Mouse (Mus musculus) urinary bladder, postnatal 36 days (tissue): ENCODE measurements around the gene Samd5.

Source experiments
- DNase-seq, 2 experiments: peaks; one replicate each; pipeline ENCODE4 v3.0.0; 2022; ENCODE audit warnings: low spot score in 2 of 2, mixed read lengths in 1 of 2

Gene Samd5

DNA sequence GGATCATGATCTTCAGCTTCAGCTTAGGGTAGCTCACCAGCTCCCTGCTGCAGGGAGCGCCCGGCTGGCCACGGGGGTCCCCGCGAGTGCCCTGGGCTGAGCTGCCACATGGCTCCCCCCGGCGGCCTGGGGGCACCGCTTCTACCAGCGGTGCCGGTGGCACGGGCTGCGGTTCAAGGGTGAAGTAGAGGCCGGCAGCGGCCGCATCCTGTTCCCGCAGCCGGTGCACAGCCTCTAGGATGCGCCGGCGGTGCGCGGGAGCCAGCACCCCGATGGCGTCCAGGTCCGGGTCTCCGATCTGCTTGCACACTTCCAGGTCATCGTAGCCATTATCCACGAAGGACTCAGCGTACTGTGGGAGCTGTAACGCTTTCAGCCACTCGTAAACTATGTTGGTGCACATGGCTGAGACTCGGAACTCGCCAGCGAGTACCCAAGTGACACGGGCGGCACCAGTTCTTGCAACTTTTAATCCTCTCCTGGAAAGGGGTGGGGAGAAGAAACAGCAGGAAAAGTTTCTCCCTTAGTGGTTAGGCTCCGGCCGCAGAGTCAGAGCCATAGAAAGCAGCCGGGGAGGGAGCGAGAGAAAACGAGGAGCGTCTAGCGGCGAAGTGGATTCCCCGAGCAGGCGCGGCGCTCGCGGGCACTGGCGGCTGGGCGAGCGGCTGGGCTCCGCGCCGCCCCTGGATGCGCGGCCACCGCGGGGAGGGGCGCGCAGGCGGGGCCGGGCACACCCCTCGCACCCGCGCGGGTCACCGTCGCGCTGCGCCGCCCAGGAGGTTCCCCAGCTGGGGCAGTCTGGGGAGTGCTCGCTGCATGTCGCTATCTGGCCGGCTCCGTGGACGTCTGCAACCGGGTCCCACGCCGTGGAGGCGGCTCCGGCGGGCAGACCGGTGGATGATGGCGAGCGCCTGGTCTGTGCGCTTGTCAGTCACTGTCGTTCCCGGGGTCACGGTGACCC is at the start of gene Samd5:
Gene Samd5 (minus strand): TSS at position 648 of the 961 bp plus-strand sequence.
- DNase-seq, result peak; percentile 21 to 36

DNA sequence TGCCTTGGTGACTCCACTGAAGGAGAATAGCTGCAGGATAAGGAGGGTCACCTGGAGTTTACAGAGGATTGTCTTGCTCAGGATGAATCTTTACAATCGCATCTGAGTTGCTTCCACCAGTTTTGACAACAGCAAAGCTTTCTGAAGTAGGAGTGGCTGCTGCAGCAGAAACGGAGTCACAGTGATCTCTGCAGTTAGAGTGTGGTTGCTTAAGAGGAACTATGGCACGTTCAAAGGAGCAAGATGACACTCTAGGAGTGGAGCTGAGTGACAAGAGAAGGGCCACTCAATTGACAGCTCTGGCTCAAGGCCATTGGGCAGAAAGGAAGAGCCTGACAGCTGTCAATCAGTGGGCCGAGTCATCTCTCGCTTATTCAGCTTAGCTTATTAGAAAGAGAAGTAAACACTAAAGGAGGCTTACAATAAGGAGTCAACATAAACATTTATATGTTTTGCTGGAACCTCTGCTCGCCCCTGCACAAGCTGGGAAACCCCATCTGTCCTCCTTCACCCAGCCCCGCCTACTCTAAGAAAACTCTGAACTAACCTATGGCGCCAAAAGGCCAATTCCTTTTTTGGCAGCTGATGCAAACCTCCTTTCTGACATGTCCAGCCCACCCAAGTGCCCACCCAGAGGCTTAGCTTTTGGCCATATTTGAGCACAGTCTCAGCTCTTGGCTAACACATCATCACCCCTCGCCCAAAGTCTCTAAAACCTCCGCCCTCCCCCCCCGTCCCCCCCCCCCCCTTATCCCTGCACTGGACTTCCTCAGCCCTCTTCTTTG is 47.7 kb upstream of the Samd5 start:
- no peak for DNase-seq

DNA sequence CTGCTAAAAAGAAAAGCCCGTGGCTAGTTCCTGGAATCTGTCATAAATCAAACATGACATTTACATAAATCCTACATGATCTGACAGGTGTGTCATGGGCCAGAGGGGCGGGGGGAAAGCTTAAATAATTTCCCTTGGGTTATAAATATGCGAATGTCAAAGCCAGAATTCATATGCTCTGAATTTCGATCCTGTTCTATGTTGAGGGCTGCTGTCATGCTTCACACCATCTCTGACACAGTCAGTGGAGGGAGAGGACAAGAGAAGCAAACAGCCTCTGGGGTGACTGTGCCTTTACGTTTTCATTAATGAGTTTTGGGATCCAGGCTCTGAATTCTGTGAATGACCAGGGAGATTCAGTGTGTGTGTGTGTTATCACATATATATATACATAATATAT is 45.0 kb upstream of the Samd5 start:
- DNase-seq, result no peak

DNA sequence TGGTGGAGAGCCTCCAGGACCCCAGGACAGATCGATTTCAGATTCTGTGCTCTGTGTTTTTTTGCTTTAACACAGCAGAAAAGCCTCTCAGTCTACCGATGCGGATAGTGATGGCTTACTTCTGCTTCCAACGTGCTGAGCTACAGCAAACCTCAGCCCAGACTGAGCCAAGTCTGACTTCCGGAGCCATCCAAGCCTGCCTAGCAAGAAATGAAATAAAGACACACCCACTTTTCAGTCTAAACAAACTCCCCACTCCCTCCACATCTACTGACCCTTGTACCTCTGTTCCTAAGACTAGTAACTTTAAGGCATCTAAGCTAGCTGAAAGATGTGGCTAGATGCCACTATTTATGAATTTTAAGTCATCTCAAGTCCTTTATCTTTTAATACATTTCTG is 43.1 kb upstream of the Samd5 start:
- peak in 1 of 2 experiments; percentile 5 for DNase-seq

DNA sequence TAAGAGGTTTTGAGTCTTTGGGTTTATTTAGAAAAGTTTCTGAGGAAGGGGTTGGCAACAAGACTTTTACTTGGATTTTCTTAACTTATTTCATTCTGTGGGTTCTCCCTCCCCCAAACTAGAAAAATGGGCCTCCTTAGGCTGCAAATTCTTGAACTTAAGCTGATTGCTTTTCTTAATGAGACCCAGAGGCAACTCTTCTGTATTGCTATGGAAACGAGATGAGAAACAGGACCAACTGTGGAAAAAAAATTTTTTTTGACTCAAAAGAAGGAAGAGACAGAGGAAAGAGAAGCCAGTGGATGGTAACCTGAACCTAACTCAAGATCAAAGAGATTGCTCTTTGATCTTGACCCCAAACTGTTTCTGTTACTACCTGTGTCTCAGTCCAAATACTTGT is 29.9 kb upstream of the Samd5 start:
- DNase-seq, result no peak

DNA sequence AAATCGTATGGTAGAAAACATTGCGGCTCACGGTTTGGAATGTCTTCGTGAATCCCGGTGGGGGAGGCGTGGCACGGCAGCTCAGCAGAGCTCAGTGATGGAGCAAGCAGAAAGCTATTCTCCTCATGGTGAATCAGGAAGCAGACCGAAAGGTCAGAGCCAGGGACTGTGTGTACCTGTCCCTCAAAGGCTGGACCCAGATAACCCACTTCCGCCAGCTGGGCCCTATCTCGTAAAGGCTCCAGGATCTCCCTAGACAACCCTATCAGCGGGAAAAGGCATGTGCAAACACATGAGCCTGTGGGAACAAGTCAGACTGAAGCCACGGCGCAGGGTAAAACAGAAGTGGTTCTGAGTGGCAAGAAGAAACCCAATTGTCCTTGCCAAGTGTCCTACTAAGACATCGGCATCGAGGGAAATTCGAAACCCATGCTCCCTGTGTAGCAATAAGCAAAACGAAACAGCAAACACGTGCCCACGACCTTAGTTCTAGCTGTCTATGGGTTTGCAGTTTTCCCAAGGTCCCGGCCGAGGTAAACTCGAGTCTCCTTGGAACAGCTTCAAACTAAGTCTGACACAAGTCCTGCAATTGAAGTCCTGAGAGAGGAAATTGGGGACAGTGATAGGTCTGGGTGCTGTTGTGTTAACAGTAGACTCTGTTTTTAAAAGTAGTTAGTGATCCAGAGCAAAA is 24.2 kb upstream of the Samd5 start:
- peak; percentile 44 to 65 for DNase-seq

DNA sequence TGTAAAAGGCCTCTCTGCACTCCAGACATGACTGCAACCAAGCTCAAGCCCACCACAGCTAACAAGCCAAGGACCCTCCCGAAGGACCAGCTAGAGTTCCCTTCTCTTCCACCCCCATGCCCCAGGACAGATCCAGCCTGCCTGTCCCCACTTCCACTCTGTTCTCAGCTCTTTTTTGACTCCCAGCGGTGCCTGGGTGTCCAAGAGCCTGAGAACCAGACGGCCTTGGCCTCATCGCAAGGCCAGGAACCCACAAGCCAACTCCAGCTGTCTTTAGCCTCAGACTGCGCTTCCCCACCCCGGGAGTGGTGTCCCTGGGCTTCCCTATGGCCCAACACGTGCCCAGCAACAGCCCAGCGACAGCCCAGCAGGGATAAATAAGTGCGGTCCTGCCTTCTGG is 23.1 kb upstream of the Samd5 start:
- no peak for DNase-seq

DNA sequence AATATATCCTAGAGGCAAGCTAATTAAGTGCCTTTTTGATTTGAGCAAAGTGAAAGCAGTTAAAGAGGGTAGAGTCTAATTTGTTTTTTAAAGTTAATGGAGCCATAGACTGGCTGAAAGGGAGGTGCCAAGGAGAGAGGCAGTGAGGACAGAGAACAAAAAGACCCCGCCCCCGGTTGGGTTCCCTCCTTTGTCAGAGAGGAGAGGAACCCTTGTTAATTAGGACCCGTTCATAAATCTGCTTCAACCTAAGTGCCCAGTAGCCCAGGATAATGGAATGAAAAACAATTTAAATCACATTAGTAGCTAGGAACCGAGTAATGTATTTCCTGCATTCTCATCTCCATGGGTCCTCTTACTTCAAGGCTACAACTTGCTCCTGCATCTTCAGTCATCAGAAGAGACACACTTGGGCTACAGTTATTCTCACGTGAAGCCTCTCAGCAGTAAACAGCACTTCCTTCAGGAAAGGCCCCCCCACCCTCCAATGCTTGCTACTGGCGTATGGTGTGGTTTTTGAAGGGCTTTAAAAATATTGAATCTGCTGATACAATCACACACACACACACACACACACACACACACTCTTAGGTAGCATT is 21.6 kb upstream of the Samd5 start:
- no peak for DNase-seq

DNA sequence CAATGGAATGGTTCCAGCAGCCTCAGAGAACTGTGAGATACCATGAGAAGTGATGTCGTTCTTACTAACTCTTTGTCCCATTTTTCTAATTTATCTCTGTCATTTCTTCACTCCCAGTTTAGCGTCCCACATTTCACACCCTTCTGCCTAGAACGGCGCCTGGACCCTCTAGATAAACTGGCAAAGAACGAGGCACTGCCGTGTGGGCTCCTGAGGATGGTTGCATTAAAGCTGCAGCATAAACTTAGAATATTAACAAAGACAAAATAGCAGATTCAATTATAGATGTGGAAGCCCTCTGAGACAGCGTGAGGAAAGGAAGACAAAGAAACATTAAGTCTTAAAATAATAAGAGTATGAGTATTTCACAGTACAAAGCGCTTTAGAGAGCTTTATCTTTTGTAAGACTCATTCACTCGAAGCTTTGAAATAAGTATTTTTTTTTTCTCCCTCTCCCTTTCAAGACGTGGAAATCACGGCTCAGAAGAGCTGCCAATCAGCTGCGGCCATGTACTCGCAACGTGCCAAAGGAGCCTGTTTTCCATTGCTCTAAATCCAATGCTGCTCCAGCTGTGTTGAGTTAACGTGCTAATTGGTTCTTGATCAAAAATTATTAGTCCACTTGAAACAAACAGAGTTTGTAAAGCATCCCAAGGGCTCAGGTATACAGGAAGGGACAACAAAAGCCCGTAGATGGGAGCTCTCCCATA is 19.1 kb upstream of the Samd5 start:
- DNase-seq, result no peak

DNA sequence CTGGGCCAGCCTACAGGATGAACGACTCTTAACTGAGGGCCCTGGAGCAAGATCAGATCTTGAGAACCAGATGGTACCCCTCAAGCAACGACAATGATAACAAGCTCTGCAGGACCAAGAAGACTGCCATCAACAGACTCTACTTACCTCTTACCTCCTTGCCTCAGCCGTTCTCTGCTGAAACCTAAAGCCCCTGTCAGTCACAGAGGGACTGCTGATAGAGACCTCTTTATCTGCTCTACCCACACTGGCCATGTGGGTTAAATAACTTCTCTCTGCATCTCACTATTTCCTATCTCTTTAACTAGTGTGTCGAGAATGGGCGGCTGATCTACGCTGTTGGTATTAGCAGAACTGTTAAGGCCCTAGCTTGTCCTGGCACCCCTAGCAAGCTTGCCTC is 5.9 kb upstream of the Samd5 start:
- DNase-seq, result no peak

DNA sequence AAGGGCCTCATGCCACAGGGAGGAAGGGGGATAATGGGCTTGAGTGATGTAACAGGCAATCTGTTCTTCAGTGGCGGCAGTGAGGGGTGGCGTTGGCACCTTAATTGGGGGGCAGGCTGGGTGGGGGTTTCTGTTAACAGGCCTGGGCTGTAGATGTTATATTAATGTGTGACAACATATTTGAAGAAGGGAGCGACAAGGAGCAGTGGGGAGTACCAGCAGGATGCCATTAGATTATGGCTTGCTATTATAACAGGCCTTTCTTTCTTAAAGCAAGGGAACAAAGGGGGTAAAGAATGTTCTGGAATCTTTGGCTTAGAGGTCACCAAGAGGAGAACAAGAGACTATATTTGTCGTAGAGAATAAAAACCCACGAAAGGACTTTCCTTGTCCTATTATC is 4.9 kb upstream of the Samd5 start:
- DNase-seq, result no peak

DNA sequence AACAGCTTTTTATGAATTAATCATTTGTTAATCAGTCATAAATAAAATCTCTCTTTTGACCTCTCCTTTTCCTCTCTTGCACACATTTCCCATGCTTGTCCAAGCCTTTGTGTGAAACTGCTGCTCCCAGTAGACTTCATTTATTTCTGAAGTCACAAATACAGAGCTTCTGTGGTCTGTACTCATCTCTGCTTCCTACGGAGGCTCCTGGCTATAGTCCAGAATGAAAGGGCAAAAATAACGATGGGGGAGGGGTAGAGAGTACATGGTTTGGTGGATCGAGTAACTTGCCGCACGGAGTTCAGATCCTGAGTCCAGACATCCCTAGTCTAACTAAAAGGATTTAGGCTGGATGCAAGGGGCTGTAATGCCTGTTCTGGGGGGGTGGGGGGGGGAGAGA is 3.1 kb upstream of the Samd5 start:
- DNase-seq, result no peak

DNA sequence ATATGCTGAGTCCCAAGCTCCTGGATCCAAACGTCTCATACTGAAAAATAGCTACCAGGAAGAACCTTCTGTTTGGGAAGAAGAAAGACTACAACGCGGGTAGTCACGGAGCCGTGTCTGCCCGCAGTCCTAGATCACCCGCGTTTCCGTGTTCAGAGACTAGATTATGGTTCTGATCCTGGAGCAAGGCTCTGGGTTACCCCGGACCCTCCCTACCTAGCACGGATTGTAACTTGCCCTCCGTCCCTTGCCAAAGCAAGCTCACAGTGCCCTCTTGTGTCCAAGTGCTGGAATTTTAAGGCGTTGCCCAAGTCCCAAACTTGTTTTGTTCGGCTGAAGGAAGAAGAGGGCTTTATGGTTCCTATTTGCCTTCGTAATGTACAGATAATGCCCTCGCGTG is 1.9 kb upstream of the Samd5 start:
- DNase-seq, result peak; percentile 63 to 66

DNA sequence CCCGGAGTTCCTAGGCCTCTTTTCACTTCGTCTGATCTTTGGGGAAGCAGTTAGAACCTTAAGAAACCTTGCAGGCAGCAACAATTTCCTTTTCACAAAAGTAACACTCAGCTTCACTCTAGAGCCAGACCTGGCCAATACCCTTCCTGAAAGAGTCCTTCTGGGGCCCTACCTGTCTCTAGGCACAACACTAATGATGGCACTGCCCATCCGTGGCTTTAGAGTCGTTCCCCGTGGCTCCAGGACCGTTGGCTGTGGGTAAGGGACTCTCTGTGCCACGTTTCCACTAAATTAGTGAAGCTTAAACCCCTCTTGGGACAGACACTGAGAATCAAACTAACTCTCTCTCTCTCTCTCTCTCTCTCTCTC is 1.4 kb upstream of the Samd5 start:
- no peak for DNase-seq

DNA sequence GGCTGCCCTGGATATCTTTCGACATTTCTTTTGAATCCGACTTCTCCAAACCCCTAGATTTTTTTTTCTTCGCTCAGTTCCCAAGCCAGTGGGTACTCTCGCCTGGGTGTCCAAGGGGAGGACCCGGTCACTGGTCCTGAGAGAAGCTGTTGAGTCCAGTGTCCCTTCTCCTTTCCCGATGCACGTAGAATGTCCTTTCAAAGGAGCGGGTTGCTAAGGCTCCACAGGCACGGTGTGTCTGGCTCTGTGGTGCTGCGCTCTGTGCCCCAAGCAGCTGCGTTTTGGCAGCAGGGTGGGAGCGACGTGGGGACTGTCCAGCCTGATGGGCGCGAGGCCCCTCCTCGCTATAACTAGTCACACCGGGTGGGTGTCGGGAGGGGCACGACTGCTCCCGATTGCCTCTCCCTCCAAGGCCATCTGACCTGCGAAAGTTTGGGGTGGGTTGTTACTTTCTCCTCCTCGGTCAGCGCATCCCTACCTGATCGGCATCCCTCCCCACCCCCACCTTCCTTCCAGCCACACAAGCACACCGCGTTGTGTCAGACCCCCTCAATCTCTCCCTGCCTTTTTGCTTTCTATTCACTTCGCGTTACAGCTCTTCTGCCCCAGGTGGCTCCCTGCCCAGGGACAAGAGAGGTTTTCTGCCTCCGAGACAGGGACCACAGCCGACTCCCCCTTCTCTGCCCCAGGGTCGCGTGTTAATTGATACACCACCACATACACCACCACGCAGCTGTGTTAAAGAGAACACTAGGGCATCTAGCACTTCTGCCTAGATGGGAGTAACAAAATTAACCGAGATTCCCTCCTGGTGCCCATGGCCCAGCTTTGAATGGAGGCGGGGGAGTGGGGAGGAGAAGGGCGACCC is 776 bp upstream of the Samd5 start:
- no peak for DNase-seq

DNA sequence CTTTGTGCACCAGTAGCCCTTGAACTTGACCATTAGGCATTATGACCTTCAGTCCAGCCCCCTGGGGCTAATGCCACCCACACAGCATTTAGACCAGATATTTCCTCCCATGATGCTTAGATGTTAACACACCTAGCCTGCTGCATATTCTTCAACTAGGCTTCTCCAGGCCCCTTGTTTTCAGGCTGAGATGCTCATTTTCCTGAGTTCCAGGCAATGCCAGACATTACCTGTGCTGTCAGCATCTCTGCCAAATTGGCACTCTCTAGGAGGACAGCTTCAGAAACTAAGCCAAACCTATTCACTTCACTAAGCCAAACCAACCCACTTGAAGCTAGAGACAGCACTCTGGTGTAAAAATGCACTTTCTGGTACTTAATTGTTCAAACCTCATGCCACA is 1.7 kb downstream of the Samd5 start:
- no peak for DNase-seq

DNA sequence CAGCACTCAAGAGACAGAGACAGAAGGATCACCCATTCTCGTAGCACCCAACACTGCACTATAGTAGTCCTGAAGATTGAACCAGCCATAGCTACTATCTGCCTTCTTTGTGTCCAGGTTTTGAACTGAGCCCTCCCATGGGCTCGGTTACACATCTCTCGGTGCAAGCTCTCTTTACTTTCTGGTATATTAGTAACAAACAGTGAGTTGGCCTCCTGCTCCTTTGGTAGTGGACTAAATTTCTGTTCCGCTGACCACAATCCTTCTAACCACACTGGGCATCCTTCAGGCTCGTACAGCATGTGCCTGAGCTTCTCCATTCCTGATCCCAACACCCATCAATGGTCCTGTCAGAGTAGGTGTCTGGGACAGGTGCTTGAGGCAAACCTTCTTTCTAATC is 2.3 kb downstream of the Samd5 start:
- DNase-seq, result no peak

DNA sequence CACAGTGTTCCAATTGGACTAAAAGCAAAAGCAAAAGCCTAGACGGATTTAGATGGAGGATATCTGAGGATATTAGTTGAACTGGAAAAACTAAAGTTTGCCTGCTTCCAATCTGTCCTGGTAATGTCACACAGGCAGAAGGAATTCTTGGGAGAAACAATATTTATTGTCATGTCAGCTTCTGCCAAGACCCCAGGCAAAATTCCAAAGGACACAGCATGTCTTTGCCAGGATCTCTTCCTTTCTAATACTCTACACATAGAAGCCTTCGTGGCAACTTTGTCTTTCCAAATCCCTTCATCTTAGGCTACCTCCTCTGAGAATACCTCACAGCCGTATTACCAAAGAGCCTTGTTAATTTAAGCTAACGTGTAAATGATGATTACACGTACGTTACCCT is 4.7 kb downstream of the Samd5 start:
- no peak for DNase-seq

DNA sequence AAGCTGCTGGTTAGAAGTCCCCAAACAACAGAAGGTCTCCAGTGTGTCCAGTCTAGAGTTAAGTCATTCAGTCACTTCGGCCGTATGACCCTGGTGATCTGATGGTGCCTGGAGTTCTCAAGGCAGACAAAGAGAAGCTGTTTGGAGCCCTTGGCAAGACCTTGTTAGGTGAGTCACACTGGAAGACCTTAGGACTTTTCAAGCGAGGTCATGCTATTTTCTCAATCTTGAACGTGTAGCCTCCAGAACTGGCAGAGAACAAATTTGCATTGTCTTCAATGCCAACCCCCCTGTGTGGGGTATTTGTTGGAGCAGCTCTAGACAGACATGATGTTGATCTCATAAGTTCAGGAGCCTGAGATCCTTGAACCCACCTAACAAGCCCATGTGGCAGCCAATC is 6.2 kb downstream of the Samd5 start:
- DNase-seq, result no peak

DNA sequence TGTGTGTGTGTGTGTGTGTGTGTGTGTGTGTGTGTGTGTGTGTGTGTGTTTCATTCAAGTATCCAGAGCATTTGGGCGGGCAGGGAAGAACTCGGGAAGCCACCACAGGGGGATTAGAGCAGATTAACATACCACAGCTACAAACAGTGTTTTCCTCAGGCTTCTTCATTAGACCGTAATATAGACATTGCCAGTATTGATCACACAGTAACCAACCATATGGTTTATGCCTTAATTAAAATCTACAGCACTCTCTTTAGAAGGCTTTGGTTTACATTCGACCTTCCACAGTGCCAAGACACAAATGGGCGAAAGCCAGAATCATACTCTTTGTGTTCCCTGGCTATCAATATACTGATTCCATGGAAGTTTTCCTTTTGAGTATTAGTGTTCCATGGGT is 22.1 kb downstream of the Samd5 start:
- DNase-seq, result no peak
